8 mouse cellular contexts compared by ENCODE assay signal in genomic region chrX:71663871-71664687, GRCm38 (mm10). TPM values are rescaled to one million over a fixed set of nuclear protein-coding genes. Genes with fewer than 3 reads are reported as not detected.
DNase-seq lines count a peak whose midpoint lies in the region; ATAC-seq and TF ChIP-seq lines count a peak whose summit lies in the region.

No protein-coding gene starts in this region.

- H3K4me2 ChIP-seq in kidney, postnatal 0 days (ENCODE audit: low read length): peak overlapping the region; percentile 57
- peak overlapping the region; percentile 61 for H3K4me2 ChIP-seq in embryonic facial prominence, embryonic 15.5 days (replicated peaks)

- 27% methylated on average over 64 of the region's 76 CpGs for WGBS in kidney, postnatal 0 days
- 26% methylated on average over 51 of the region's 76 CpGs for WGBS in embryonic facial prominence, embryonic 15.5 days
- 8% methylated on average over 75 of the region's 76 CpGs for WGBS in limb, embryonic 10.5 days

- TF ChIP-seq CTCF in kidney, postnatal 0 days (IDR thresholded peaks at IDR 0.05; ENCODE audit: low read depth): no peak

- H3K27me3 ChIP-seq in kidney, postnatal 0 days (ENCODE audit: insufficient read depth, low read length): peaks cover 33% of the 10 kb centered on the region
- peaks cover 79% of the 10 kb centered on the region for H3K27me3 ChIP-seq in embryonic facial prominence, embryonic 15.5 days
- peaks cover 100% of the 10 kb centered on the region for H3K27me3 ChIP-seq in limb, embryonic 10.5 days (ENCODE audit: low read depth, poor library complexity, severe bottlenecking)

- 0 out of 2 replicates have a peak, but pooled peaks cover 4% of the 10 kb centered on the region for H3K9me3 ChIP-seq in kidney, postnatal 0 days (replicated peaks; ENCODE audit: low read length)
- peaks cover 5% of the 10 kb centered on the region; the same call in 1 of the 2 replicates for H3K9me3 ChIP-seq in embryonic facial prominence, embryonic 15.5 days (replicated peaks)
- H3K9me3 ChIP-seq in limb, embryonic 10.5 days (replicated peaks): peaks cover 5% of the 10 kb centered on the region; the same call in 1 of the 2 replicates

- H3K36me3 ChIP-seq in kidney, postnatal 0 days (ENCODE audit: insufficient read depth, low read length): no peaks in the 10 kb centered on the region
- no peaks in the 10 kb centered on the region for H3K36me3 ChIP-seq in embryonic facial prominence, embryonic 15.5 days
- H3K36me3 ChIP-seq in limb, embryonic 10.5 days: no peaks in the 10 kb centered on the region

- H3K27ac ChIP-seq in kidney, postnatal 0 days: no peak overlapping the region
- no peak overlapping the region for H3K27ac ChIP-seq in embryonic facial prominence, embryonic 15.5 days (replicated peaks)
- no peak overlapping the region for H3K27ac ChIP-seq in limb, embryonic 10.5 days

- ATAC-seq in kidney, postnatal 0 days (replicated peaks; ENCODE audit: low FRiP score, low read depth): no peak
- peak; percentile 57; the same call in 1 of the 2 replicates for ATAC-seq in embryonic facial prominence, embryonic 15.5 days (ENCODE audit: insufficient number of reproducible peaks, low FRiP score, low TSS enrichment, low read depth)

- H3K4me3 ChIP-seq in kidney, postnatal 0 days (replicated peaks; ENCODE audit: low read depth, low read length): peak overlapping the region; percentile 33
- peak overlapping the region; percentile 44 for H3K4me3 ChIP-seq in embryonic facial prominence, embryonic 15.5 days (replicated peaks)
- H3K4me3 ChIP-seq in limb, embryonic 10.5 days: peak overlapping the region; percentile 49

- H3K4me1 ChIP-seq in kidney, postnatal 0 days (replicated peaks; ENCODE audit: insufficient read depth, low read length): no peaks in the 10 kb centered on the region
- H3K4me1 ChIP-seq in embryonic facial prominence, embryonic 15.5 days: no peaks in the 10 kb centered on the region
- H3K4me1 ChIP-seq in limb, embryonic 10.5 days: 0 out of 2 replicates have a peak, but pooled peaks cover 2% of the 10 kb centered on the region

- H3K9ac ChIP-seq in kidney, postnatal 0 days (ENCODE audit: low read depth, low read length): no peak overlapping the region
- no peak overlapping the region for H3K9ac ChIP-seq in embryonic facial prominence, embryonic 15.5 days

- no peak for DNase-seq in kidney, postnatal 0 days (ENCODE audit: low spot score)
- DNase-seq in kidney, adult 11 months: no peak
- no peak for DNase-seq in limb, embryonic 10.5 days (ENCODE audit: low spot score)
- DNase-seq in retina, embryonic 14.5 days (ENCODE audit: low spot score): peak; percentile 24
- DNase-seq in frontal cortex, postnatal 25 days (ENCODE audit: low spot score in 2 of 2): no peak
- no peak for DNase-seq in right cerebral cortex, postnatal 14 days
- no peak for DNase-seq in spleen, postnatal 36 days (ENCODE audit: low spot score in 2 of 2)

RNA-seq across cellular contexts. Expression of gene Gpr50, which starts 0.6 kb away (rescaled TPM):
- polyA plus RNA-seq in kidney, postnatal 0 days (2015; fragmentation: Nextera tagmentation; extraction: Ambion mirVana): 0.26 TPM in 1 of 2 replicates, not detected in the other
- 0.77 and 0.81 TPM in 2 replicates for polyA plus RNA-seq in embryonic facial prominence, embryonic 15.5 days (2015; fragmentation: Nextera tagmentation; extraction: Ambion mirVana)
- 0.16 and 3.5 TPM in 2 replicates for polyA plus RNA-seq in limb, embryonic 10.5 days (2016; fragmentation: Nextera tagmentation; extraction: Ambion mirVana)
